Mouse (Mus musculus) thymus, postnatal 10 days (tissue): Measurements from ENCODE around the gene Gm49027.
"Not testable (repeated sequence)": the region's sequence is repeated elsewhere in the genome, so short reads cannot be mapped to it uniquely, and the experiment has no call there.

ENCODE experiments used
- DNase-seq, 2 experiments: peaks; one replicate each; pipeline ENCODE4 v3.0.0; 2021; ENCODE audit warnings: low spot score in 2 of 2

The Gm49027 gene

GRCm38 (mm10) chr5:123525281-123525680 lies at the start of gene Gm49027:
TSS of gene Gm49027 (minus strand) at chr5:123525488.
- DNase-seq: no peak

- no peak for DNase-seq
Measured at GRCm38 (mm10) chr5:123573362-123573761, 48.1 kb upstream of the Gm49027 start.

DNA sequence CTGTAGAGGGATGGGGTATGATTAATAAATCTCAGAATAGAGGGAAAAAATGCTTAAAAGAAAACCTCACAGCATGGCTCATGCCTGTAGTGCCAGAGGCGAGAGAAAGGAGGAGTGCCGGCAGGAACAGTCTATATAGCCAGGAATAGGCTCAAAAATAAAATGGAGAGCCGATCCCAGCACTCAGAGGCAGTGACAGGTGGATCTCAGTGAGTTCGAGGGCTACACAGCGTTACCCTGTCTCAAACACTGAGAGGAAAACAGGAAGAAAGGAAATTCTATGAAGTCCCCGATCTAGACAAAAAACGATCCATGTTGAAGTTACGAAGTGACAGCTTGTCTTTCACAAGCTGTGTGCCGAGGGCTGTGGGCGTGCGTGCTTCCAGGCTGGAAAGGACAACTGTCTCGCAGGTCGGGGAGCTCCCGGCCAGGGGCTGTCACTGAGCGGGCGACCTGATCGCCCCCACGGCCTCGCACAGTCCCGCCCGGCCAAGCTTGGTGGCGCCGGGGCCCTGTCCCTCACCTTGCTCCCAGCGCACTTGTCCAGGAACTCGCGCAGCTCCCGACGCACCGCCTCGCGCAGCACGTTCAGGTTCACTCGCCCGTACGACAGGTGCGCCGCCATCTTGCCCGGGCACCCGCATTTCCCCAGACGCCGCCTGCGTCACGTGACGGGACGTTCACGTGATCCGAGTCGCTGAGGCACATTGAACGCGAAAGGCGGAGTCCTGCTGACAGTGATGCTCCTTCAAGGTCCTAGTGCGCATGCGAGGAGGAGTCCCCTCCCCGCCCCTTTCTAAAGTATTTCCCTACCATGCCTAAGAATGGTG lies 47.3 kb upstream of the Gm49027 start, which contains the start of gene Vps33a:
TSS of gene Vps33a (minus strand) at position 682 of the 830 bp plus-strand sequence.
- peak; percentile 97 to 98 for DNase-seq

GRCm38 (mm10) chr5:123561128-123561527 lies 35.8 kb upstream of the Gm49027 start:
- DNase-seq: no peak

DNA sequence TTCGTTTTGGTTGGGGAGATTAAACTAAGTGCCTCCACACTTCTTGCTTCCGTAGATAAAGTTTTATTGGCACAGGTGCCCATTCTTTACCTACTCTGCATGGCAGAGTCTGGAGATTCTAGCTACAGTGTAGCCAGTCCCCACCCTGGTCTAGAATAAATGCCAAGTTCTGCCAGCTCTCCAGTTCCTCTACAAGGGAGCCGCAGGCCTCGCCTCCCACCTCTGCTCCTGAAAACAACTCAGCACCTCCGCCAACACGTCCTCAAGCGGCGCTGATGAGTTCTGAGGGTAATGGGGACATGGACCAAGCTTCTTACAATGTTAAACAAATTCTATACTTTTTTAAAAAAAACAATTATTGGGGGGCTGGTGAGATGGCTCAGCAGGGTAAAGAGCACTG lies 34.3 kb upstream of the Gm49027 start:
- no peak for DNase-seq

DNA sequence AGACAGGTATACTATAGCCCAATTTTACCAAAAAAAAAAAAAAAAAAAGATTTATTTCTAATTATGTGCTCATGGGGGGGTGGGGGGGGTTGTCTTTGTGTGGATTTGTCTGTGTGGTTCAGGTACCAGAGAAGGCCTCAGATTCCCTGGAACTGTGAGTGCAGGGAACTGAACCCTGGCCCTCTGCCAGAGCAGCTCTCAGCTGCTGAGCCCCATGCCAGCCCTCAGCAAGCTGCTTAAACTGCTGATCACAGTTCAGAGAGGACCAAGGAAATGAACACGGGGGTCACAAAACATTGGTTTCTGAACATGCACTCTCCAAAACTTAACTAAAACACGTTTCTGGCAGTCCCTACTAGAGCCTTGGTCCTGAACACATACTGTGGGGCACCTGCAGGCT lies 31.2 kb upstream of the Gm49027 start:
- DNase-seq: no peak

- no peak for DNase-seq
Measured at GRCm38 (mm10) chr5:123555693-123556092, 30.4 kb upstream of the Gm49027 start.

- DNase-seq: peak in 1 of 2 experiments; percentile 1
Measured at GRCm38 (mm10) chr5:123533801-123534200, 8.5 kb upstream of the Gm49027 start.

DNA sequence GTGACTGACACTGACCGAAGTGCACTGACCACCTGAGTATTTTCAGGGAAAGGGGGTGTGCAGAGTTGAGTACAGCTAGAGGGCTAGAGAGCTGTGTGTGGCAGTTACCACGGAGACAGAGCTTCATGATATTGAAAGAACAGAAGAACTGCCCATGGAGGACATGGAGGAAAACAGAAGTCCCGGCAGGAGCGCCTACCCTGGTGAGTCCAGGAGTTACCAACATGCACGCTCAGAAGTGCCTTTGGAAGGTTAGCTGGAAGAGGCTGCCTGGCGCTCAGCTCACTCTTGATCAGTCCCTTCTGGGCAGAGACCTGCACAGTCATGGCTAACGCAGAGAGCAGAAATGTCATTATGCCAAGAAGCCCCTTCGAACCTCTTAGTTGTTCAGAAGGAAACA lies 4.8 kb upstream of the Gm49027 start:
- peak in 1 of 2 experiments; percentile 1 for DNase-seq

DNA sequence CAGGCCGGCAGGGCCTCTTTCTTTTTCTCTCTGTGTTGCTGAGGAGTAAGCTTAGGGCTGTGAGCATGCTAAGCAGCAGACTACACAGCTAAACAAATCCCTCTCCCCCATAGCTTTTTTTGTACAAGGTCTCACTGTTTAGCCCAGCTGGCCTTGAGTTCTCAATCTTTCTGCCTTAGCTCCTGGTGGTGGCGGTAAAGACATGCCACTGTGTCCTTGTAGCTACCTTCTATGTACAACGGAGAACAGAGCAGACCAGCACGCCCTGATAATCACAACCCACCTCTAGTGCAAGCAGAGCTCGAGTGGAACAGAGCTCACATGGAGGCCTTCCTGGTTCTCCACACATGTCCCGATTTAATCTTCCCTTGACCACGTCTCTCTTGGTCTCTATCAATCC lies 3.4 kb upstream of the Gm49027 start:
- no peak for DNase-seq

DNA sequence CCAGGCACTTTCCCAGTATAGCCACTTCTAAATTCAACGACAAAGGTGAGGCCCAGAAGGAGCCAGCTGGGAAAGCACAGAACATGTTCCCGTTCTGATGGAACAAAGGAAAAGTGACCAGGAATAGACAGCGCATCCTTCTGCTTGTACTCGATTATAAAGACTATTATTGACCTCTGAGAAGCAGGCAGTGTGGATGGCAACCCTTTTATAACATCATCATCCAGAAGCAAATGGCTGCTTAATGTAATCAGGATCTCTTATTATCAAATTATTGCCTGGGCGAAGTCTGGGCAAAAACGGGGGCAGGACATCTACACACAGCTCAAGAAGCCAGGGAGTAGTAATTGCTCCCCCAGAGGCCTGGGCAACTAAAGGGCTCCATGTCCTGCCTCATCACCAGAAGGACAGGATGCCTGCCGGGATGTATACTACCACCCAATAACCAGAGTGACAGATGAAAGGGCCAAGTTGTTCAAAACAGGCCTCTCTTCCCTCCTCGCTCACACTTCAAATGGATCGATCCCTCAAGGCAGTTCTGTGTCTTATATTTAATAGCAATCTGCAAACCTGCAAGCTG lies 718 bp upstream of the Gm49027 start:
- DNase-seq: no peak

DNA sequence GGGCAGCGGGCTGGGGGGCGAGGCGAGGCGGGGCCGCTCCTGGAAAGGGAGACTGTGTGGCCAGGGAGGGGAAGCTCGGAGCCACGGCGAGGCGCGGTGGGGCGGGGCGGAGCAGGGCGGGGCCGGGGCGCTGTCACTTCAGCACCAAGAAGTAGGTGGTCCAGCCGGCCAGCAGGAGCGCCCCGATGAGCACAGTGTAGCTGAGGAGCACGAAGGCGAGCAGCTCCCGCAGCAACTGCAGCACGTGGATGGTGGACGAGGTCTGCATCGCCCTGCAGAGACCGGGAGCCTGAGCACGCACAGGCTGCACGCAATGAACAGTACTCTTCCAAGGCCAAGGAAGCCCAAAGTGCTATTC lies 916 bp downstream of the Gm49027 start:
- DNase-seq: no peak

DNA sequence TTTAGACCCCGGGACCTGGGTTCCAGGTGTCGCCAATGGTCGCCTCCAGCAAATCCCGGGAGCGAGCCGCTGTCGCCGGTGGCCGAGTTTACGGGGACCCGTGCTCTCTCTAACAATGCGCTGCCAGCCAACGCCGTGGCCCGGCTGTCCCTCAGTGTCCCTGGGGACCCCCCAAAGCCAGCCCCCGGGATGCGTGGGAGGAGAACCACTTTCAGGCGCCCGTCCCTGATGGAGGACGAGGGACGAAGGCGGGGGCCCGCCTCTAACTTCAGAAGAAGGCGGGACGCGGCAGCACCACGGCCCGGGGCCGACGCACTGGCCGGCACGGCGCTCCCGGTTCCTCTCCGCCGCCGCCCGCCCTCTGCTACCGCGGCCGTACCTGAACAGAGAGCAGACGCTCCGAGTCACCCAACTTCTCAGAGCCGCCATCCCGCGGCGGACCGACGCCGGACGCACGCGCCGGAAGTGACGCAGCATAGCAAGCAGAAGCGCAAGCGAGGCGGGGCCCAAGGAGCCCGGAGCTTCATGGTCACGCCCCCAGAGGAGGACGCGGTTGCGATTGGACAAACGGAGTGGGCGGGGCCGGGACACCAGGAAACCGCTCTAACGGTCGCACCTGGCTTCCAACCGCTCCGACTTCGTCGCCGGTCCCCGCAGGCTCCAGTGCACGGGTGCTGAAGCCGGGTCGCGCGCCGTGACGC lies 1.4 kb downstream of the Gm49027 start, which contains the start of gene Diablo:
TSS of gene Diablo (minus strand) at position 485 of the 701 bp plus-strand sequence.
- DNase-seq: peak; percentile 99

GRCm38 (mm10) chr5:123522166-123522565 lies 3.1 kb downstream of the Gm49027 start:
- no peak for DNase-seq

DNA sequence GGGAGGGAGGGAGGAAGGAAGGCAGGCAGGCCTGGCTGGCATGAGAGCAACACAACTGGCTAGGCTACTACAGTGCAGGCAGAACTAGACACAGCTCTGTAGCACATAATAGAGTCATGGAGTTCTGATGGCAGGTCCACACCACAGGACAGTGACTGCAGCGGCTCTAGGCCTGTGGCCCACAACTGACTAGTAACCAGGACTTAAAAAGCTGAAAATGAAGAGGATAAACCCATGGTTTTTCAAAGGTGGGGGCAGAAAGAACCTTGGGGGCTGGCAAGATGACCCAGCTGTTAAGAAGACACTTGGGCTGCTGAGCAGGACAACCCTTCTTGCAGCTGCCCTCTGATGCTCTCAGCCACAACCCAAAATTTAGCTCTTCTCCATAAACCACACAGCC lies 3.7 kb downstream of the Gm49027 start:
- no peak for DNase-seq

- DNase-seq: no peak
Measured at GRCm38 (mm10) chr5:123520666-123521065, 4.6 kb downstream of the Gm49027 start.

DNA sequence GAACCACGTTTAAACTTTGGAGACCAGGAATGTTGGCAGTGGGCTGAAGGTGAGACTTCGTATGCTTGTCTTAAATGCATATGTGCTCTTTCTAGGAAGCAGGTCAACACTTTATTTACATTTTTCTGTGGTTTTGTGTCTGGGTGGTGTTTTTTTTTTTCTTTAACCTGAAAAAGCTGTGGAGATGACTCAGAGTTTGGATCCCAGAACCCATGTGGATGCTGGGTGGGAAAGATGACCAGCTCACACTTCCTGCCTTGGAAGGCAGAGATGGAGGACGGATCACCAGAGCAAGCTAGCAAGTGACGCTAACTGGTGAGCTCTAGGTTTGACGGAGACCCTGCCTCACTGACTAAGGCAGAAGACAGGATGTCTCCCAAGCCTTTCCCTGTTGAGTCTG lies 10.4 kb downstream of the Gm49027 start:
- no peak for DNase-seq

DNA sequence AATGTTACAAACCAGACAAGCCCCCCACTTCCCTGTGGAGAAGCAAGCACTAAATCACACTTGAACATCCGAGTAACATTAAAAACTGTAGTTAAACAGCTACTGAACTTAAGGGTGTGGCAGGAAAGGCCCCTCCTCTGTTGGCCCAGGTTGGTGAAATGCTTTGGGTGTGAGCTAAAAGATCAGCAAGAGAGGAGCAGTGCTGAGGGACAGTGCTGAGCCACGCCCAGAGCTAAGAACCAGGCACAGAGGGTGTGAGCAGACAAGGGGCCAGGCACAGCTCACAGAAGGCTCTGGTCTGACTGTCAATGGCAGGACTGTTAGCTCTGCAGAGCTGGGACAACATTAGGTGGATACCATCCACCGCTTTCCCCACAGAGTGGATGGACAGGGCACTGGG lies 13.2 kb downstream of the Gm49027 start:
- no peak for DNase-seq

- not testable (repeated sequence) for DNase-seq
Measured at GRCm38 (mm10) chr5:123511426-123511825, 13.9 kb downstream of the Gm49027 start.

- DNase-seq: no peak
Measured at GRCm38 (mm10) chr5:123510160-123510559, 15.1 kb downstream of the Gm49027 start, which contains the start of gene B3gnt4. TSS of gene B3gnt4 (plus strand) at chr5:123510460.

DNA sequence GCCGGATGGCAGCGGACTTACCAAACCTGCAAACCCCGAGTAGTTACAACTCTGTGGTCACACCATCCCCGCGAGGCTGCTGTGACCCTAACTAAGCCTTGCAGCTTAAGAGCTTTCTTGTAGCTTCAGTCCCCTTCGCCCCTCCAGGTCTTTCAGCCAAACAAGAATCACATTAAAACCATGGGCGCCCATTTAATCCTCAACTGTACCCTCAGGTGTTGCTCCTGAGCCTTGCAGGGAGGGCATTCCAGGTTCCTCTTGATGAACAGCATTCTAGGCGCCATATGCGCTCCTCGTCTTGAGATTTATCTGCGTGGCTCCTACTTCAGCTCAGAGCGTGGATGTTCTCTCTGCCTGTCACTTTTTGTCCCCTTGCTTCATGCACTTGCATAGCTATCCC lies 16.4 kb downstream of the Gm49027 start:
- DNase-seq: no peak

DNA sequence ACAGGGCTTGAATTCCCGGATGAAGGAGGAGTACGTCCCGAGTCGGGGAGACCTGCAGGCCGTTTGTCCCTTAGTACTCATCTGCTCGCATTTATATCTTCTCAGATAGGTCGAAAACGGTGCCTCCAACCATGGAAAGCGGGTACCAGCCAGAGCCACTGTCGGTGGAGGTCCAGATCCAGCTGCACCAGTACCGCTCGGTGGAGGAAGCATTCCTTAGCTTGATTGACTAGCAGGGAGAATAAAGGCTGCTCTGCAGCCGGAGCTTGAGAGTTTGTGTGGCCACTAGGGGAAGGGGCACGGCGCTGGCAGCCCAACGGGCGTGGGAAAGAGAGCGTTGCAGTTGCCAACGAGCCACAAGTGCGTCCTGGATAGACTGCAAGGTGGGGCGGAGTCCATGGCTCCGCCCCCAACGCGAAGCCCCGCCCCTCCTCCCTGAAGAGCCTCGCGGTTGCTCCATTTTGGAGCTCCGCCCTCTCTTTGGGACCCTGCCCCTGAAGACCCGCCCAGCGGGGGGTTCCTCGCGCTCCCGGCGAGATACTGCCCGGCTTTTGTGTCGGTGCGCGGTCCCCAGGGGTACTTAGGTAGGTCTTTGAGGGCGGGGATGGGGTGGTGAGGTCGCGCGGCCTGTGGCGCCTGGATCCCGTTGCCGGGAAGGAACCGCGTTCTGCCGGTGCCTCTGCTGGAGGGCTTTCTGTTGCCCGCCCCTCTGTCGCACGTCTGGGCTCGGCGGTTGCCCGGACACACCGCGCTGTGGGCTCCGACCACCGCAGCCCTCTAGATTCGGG lies 17.2 kb downstream of the Gm49027 start:
- DNase-seq: peak; percentile 80 to 89
